Mouse (Mus musculus): ENCODE measurements around the gene Tsku. TPM values are rescaled to one million over a fixed set of nuclear protein-coding genes. Genes with fewer than 3 reads are reported as not detected.
A peak's percentile ranks its signal among the peaks of the same experiment; 100 is the strongest.

The Tsku gene
- polyA plus RNA-seq, 1 experiment from 2014 or later: 15.9 TPM

DNA sequence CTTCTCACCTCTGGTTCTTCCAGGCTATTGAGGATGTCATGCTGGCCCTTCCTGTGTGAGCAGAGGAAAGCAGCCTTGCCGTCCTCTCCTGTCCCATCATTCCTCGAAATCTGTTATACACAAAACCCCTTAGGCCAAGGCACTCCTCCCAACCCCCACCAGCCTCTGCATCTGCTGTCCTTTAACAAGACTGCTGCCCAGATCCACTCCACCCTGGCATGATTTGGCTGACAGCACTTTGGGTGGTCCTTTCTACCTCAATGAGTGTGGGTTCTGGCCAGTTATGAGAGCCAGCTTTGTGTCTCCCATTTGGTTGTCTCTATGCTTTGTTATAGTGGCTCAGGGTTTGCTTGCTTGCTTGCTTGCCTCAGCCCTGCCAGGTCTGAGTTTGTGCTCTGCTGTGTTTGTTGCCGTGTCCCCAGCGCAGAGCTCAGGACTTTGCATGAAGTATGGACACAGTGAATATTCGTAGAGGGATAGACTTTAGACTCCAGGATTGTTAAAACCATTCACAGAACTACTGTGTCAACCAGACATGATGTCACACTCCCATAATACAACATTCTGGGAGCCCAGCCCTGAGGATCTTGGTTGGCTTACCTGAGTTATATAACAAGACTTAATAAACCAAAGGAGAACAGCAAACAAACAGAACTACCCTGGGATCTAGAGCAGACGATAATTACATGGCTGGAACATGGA, 19.2 kb upstream of the Tsku start:
- WGBS: 66% methylated on average over 6 of the region's 6 CpGs
- Histone ChIP-seq H3K27ac (ENCODE audit: low read depth) (no peak overlapping the region), H3K9ac (no peak overlapping the region), H3K4me3 (ENCODE audit: low read depth, low read length) (no peak overlapping the region), H3K9me3 (ENCODE audit: low read depth, low read length) (no peaks in the 10 kb centered on the region), H3K4me1 (ENCODE audit: insufficient read depth) (peaks cover 5% of the 10 kb centered on the region; the same call in 1 of the 2 replicates), H3K4me2 (no peak overlapping the region), H3K36me3 (ENCODE audit: insufficient read depth) (no peaks in the 10 kb centered on the region), H3K27me3 (ENCODE audit: insufficient read depth, low read length) (no peaks in the 10 kb centered on the region)
- DNase-seq (no peak), ATAC-seq (ENCODE audit: insufficient read depth) (no peak)
- no peak for TF ChIP-seq CTCF (IDR thresholded peaks at IDR 0.05; ENCODE audit: low read depth)

GRCm38 (mm10) chr7:98379232-98379631, 18.1 kb upstream of the Tsku start:
- no peak for TF ChIP-seq CTCF (IDR thresholded peaks at IDR 0.05; ENCODE audit: low read depth)
- Histone ChIP-seq H3K4me2 (no peak overlapping the region), H3K4me1 (ENCODE audit: insufficient read depth) (peaks cover 5% of the 10 kb centered on the region; the same call in 1 of the 2 replicates), H3K9ac (no peak overlapping the region), H3K36me3 (ENCODE audit: insufficient read depth) (no peaks in the 10 kb centered on the region), H3K4me3 (ENCODE audit: low read depth, low read length) (no peak overlapping the region), H3K27me3 (ENCODE audit: insufficient read depth, low read length) (no peaks in the 10 kb centered on the region), H3K27ac (ENCODE audit: low read depth) (no peak overlapping the region), H3K9me3 (ENCODE audit: low read depth, low read length) (no peaks in the 10 kb centered on the region)
- no peak for ATAC-seq (ENCODE audit: insufficient read depth)
- no peak for DNase-seq
- 74% methylated on average over 4 of the region's 4 CpGs for WGBS

DNA sequence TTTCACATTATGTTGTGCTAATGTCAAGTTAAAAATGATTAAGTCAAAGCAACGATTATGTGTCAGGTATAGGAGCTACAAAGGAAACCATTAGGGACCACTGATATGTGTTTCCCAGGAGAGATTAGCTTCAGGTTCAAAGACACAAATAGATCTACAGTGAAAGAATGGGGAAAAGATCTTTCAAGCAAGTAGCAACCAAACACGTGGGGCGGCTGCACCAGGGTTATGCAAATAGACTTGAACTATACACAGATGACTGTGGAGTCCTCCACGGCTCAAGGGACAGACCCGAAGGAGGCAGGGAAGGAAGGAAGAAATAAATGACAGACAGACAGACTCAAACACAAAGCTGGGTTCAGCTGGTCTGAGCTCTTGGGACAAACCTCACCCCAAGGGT, 16.1 kb upstream of the Tsku start:
- no peaks in the 10 kb centered on the region for H3K9me3 ChIP-seq (ENCODE audit: low read depth, low read length)
- no peak overlapping the region for H3K9ac ChIP-seq
- no peak for DNase-seq
- H3K4me2 ChIP-seq: no peak overlapping the region
- no peaks in the 10 kb centered on the region for H3K36me3 ChIP-seq (ENCODE audit: insufficient read depth)
- no peaks in the 10 kb centered on the region for H3K4me1 ChIP-seq (ENCODE audit: insufficient read depth)
- no peak overlapping the region for H3K27ac ChIP-seq (ENCODE audit: low read depth)
- no peak for TF ChIP-seq CTCF (IDR thresholded peaks at IDR 0.05; ENCODE audit: low read depth)
- 49% methylated on average over 5 of the region's 5 CpGs for WGBS
- no peak overlapping the region for H3K4me3 ChIP-seq (ENCODE audit: low read depth, low read length)
- no peak for ATAC-seq (ENCODE audit: insufficient read depth)
- no peaks in the 10 kb centered on the region for H3K27me3 ChIP-seq (ENCODE audit: insufficient read depth, low read length)

GRCm38 (mm10) chr7:98371161-98371560, 10.0 kb upstream of the Tsku start:
- WGBS: 39% methylated on average over 4 of the region's 4 CpGs
- Histone ChIP-seq H3K27ac (ENCODE audit: low read depth) (no peak overlapping the region), H3K36me3 (ENCODE audit: insufficient read depth) (no peaks in the 10 kb centered on the region), H3K4me3 (ENCODE audit: low read depth, low read length) (no peak overlapping the region), H3K9me3 (ENCODE audit: low read depth, low read length) (no peaks in the 10 kb centered on the region), H3K4me2 (no peak overlapping the region), H3K27me3 (ENCODE audit: insufficient read depth, low read length) (no peaks in the 10 kb centered on the region), H3K9ac (no peak overlapping the region), H3K4me1 (ENCODE audit: insufficient read depth) (no peaks in the 10 kb centered on the region)
- DNase-seq (no peak), ATAC-seq (ENCODE audit: insufficient read depth) (no peak)
- no peak for TF ChIP-seq CTCF (IDR thresholded peaks at IDR 0.05; ENCODE audit: low read depth)

- whole genome bisulfite sequencing: 47% methylated on average over 10 of the region's 10 CpGs
- H3K9me3 ChIP-seq (ENCODE audit: low read depth, low read length): no peaks in the 10 kb centered on the region
- no peak for TF ChIP-seq CTCF (IDR thresholded peaks at IDR 0.05; ENCODE audit: low read depth)
- ATAC-seq (ENCODE audit: insufficient read depth) (no peak), DNase-seq (no peak)
- H3K27ac ChIP-seq (ENCODE audit: low read depth): no peak overlapping the region
- no peaks in the 10 kb centered on the region for H3K27me3 ChIP-seq (ENCODE audit: insufficient read depth, low read length)
- no peak overlapping the region for H3K4me2 ChIP-seq
- no peaks in the 10 kb centered on the region for H3K4me1 ChIP-seq (ENCODE audit: insufficient read depth)
- no peaks in the 10 kb centered on the region for H3K36me3 ChIP-seq (ENCODE audit: insufficient read depth)
- no peak overlapping the region for H3K4me3 ChIP-seq (ENCODE audit: low read depth, low read length)
- H3K9ac ChIP-seq: no peak overlapping the region
Observed at GRCm38 (mm10) chr7:98369762-98370369, 8.7 kb upstream of the Tsku start.

GRCm38 (mm10) chr7:98361662-98362061, 534 bp upstream of the Tsku start:
- peaks cover 10% of the 10 kb centered on the region; the same call in 1 of the 2 replicates for H3K4me1 ChIP-seq (ENCODE audit: insufficient read depth)
- no peaks in the 10 kb centered on the region for H3K36me3 ChIP-seq (ENCODE audit: insufficient read depth)
- WGBS: 10% methylated on average over 2 of the region's 2 CpGs
- peak; percentile 5; the same call in 1 of the 2 replicates for ATAC-seq (ENCODE audit: insufficient read depth)
- peak overlapping the region; percentile 93 for H3K27ac ChIP-seq (ENCODE audit: low read depth)
- peak overlapping the region; percentile 16; the same call in 1 of the 2 replicates for H3K9ac ChIP-seq
- H3K27me3 ChIP-seq (ENCODE audit: insufficient read depth, low read length): no peaks in the 10 kb centered on the region
- H3K4me3 ChIP-seq (ENCODE audit: low read depth, low read length): peak overlapping the region; percentile 77
- DNase-seq: no peak
- H3K9me3 ChIP-seq (ENCODE audit: low read depth, low read length): no peaks in the 10 kb centered on the region
- TF ChIP-seq CTCF (IDR thresholded peaks at IDR 0.05; ENCODE audit: low read depth): no peak
- H3K4me2 ChIP-seq: peak overlapping the region; percentile 89

GRCm38 (mm10) chr7:98360621-98360990, 522 bp downstream of the Tsku start:
- no peaks in the 10 kb centered on the region for H3K27me3 ChIP-seq (ENCODE audit: insufficient read depth, low read length)
- no peak for TF ChIP-seq CTCF (IDR thresholded peaks at IDR 0.05; ENCODE audit: low read depth)
- H3K36me3 ChIP-seq (ENCODE audit: insufficient read depth): no peaks in the 10 kb centered on the region
- no peak for DNase-seq
- peaks cover 10% of the 10 kb centered on the region; the same call in 1 of the 2 replicates for H3K4me1 ChIP-seq (ENCODE audit: insufficient read depth)
- peak overlapping the region; percentile 93 for H3K27ac ChIP-seq (ENCODE audit: low read depth)
- peak overlapping the region; percentile 89 for H3K4me2 ChIP-seq
- H3K9ac ChIP-seq: peak overlapping the region; percentile 75
- ATAC-seq (ENCODE audit: insufficient read depth): peak; percentile 30
- no peaks in the 10 kb centered on the region for H3K9me3 ChIP-seq (ENCODE audit: low read depth, low read length)
- WGBS: 0% methylated on average over 20 of the region's 20 CpGs
- peak overlapping the region; percentile 77 for H3K4me3 ChIP-seq (ENCODE audit: low read depth, low read length)

All from lung, embryonic 14.5 days (tissue).